Mouse (Mus musculus) testis, adult 2 months (tissue): ENCODE measurements around the gene Samd15.

Experiments used
- CTCF ChIP-seq: fragments of 200-500 bp; IDR thresholded peaks from 2 replicates; pipeline ENCODE4 v1.5.1; 2012; ENCODE audit warnings: low read depth, mild to moderate bottlenecking, inconsistent platforms, low read length, moderate library complexity; ENCODE audit not compliant: control insufficient read depth, insufficient read depth, insufficient replicate concordance
- POLR2A ChIP-seq: fragments of 200-500 bp; IDR thresholded peaks from 2 replicates; pipeline ENCODE4 v1.6.1; 2012; ENCODE audit warnings: low read depth, mild to moderate bottlenecking, inconsistent platforms, low read length, moderate library complexity; ENCODE audit not compliant: control insufficient read depth

DNA sequence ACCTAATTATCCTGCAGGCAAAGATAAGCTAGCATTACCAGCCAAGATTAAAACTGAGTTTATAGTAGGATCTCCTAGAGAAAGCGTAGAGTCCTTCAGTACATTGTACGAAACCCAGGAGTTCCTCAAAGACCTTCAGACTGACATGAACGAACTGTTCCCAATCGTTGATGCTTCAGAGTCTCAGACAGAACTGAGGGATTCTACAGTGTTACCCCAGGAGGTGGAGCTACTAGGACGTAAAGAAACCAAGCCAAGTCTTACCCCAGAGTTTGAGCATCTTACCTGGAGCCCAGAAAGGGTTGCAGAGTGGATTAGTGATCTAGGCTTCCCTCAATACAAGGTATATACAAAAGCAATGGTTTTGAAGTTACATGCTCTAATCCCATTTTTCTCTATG, 2.2 kb downstream of the Samd15 start:
- no peak for TF ChIP-seq CTCF
- TF ChIP-seq POLR2A, result no peak
